Mouse (Mus musculus) E14TG2a.4 (cell line): ENCODE data around the gene Bmt2.

Experiments used
- CTCF ChIP-seq: conservative IDR thresholded peaks from 2 replicates; pipeline ENCODE4 v1.5.1; 2014; ENCODE audit warnings: low read length
- POU5F1 ChIP-seq: IDR thresholded peaks from 2 replicates; pipeline ENCODE4 v1.6.1; 2014; ENCODE audit warnings: low read length, borderline replicate concordance

DNA sequence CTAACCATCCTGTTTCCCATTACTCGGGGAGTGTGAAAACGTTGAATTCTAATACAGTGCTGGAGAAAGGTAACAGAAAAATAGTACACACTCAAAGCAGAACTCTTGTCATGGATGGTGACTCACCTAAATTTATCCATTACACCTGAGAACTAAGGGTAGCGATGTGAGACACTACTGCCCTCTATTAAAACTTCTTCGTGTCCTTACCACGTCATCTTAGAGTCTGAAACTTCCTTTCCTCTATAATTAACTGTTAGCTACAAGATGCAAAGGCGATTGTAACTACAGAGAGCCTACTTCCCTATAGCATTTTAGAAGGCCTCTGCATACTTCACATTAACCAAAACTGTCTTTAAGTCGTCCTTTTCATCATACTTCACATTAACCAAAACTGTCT, 12.1 kb downstream of the Bmt2 start:
- TF ChIP-seq POU5F1, result no peak
- no peak for TF ChIP-seq CTCF
